8 mouse cellular contexts compared by ENCODE assay signal in the genomic region with DNA sequence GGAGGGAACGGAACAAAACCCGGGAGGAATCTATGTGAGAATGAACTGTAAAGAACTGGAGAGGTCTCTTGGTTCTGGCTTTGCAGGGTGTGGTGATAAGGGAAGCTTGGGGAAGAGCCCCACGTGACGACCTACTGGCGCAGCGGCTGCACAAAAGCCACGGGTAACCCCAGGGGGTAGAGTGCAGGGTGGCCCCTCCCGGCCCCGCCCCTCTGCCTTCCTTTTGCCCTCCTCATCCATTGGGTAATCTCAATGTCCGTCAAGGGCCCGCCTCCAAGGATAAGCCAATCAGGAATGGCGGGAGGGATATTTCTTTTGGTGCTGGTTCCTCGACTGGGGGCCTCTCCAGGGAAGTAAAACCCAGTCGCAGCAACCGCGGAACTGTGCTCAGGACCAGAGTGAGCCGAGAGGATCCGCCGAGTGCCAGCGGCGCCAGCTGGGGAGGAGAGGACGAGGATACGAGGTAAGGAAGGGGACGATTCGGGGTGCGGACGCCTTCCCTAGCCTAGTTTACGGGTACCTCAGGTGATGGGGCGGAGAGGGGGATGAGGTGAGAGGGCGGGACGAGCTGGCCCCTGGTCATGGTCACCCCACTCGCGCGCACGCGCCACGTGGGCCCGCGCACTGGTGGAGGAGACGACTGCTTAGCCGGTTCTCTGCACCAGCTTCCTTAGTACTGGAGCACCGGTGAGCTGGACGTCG. TPM values are rescaled to one million over a fixed set of nuclear protein-coding genes. Genes with fewer than 3 reads are reported as not detected.
DNase-seq lines count a peak whose midpoint lies in the region; ATAC-seq and TF ChIP-seq lines count a peak whose summit lies in the region.

Pdp2 (plus strand) TSS at position 319 of the 702 bp plus-strand sequence.

- no peaks in the 10 kb centered on the region for H3K9me3 ChIP-seq in ES-Bruce4 (replicated peaks; ENCODE audit: control insufficient read depth, insufficient read depth, low read length, poor library complexity, severe bottlenecking)
- H3K9me3 ChIP-seq in forebrain, embryonic 13.5 days (replicated peaks) = no peaks in the 10 kb centered on the region
- H3K9me3 ChIP-seq in liver, postnatal 0 days (ENCODE audit: low read length) = no peaks in the 10 kb centered on the region
- H3K9me3 ChIP-seq in neural tube, embryonic 14.5 days (ENCODE audit: control insufficient read depth, low read length) = no peaks in the 10 kb centered on the region

- H3K27ac ChIP-seq in ES-Bruce4 (ENCODE audit: insufficient read depth, low read length) = 0 out of 2 replicates have a peak within 1 kb of the TSS, but pooled peaks have one; percentile 27
- peak within 1 kb of the TSS; percentile 44 for H3K27ac ChIP-seq in forebrain, embryonic 13.5 days
- H3K27ac ChIP-seq in liver, postnatal 0 days (ENCODE audit: low read depth) = peak within 1 kb of the TSS; percentile 94
- peak within 1 kb of the TSS; percentile 74 for H3K27ac ChIP-seq in neural tube, embryonic 14.5 days (ENCODE audit: low read depth, low read length)

- peak; percentile 51; the same call in 1 of the 2 replicates for TF ChIP-seq EP300 in ES-Bruce4 (IDR thresholded peaks at IDR 0.05; ENCODE audit: insufficient read depth, low read depth, low read length)
- TF ChIP-seq EP300 in liver, postnatal 0 days (IDR thresholded peaks at IDR 0.05; ENCODE audit: low read depth) = peak; percentile 88

- H3K4me3 ChIP-seq in ES-Bruce4 (ENCODE audit: low read depth, low read length) = peak within 1 kb of the TSS; percentile 70
- H3K4me3 ChIP-seq in forebrain, embryonic 13.5 days = peak within 1 kb of the TSS; percentile 61
- peak within 1 kb of the TSS; percentile 64 for H3K4me3 ChIP-seq in liver, postnatal 0 days (ENCODE audit: low read depth, low read length)
- H3K4me3 ChIP-seq in neural tube, embryonic 14.5 days (ENCODE audit: low read depth, low read length) = peak within 1 kb of the TSS; percentile 58

- H3K4me1 ChIP-seq in ES-Bruce4 (ENCODE audit: control insufficient read depth, insufficient read depth, low read length) = peaks cover 2% of the 10 kb centered on the region
- peaks cover 8% of the 10 kb centered on the region for H3K4me1 ChIP-seq in forebrain, embryonic 13.5 days
- H3K4me1 ChIP-seq in liver, postnatal 0 days (ENCODE audit: insufficient read depth) = peaks cover 15% of the 10 kb centered on the region
- H3K4me1 ChIP-seq in neural tube, embryonic 14.5 days (ENCODE audit: control insufficient read depth, insufficient read depth, low read length) = peaks cover 8% of the 10 kb centered on the region; the same call in 1 of the 2 replicates

- peak within 1 kb of the TSS; percentile 79 for H3K4me2 ChIP-seq in forebrain, embryonic 13.5 days
- peak within 1 kb of the TSS; percentile 89 for H3K4me2 ChIP-seq in liver, postnatal 0 days (ENCODE audit: low read depth, low read length)
- H3K4me2 ChIP-seq in neural tube, embryonic 14.5 days (ENCODE audit: low read depth, low read length) = peak within 1 kb of the TSS; percentile 73

- under 1% methylated on average over 44 of the region's 44 CpGs for WGBS in forebrain, embryonic 13.5 days
- under 1% methylated on average over 44 of the region's 44 CpGs for WGBS in large intestine, adult 2 months
- WGBS in liver, postnatal 0 days (ENCODE audit: insufficient replicate concordance) = 2% methylated on average over 43 of the region's 44 CpGs
- under 1% methylated on average over 37 of the region's 44 CpGs for WGBS in neural tube, embryonic 14.5 days

- no peak for TF ChIP-seq POLR2A in ES-Bruce4 (IDR thresholded peaks at IDR 0.05; ENCODE audit: insufficient read depth, low read length)

- peak within 1 kb of the TSS; percentile 54 for H3K9ac ChIP-seq in ES-Bruce4 (ENCODE audit: low read depth, poor library complexity, severe bottlenecking)
- peak within 1 kb of the TSS; percentile 69 for H3K9ac ChIP-seq in forebrain, embryonic 13.5 days
- peak within 1 kb of the TSS; percentile 75 for H3K9ac ChIP-seq in liver, postnatal 0 days (replicated peaks)
- peak within 1 kb of the TSS; percentile 59 for H3K9ac ChIP-seq in neural tube, embryonic 14.5 days (replicated peaks; ENCODE audit: low read depth, low read length)

- no peaks in the 10 kb centered on the region; the same call in 1 of the 2 replicates for H3K27me3 ChIP-seq in ES-Bruce4 (ENCODE audit: control insufficient read depth, insufficient read depth, low read length, poor library complexity, severe bottlenecking)
- H3K27me3 ChIP-seq in forebrain, embryonic 13.5 days = no peaks in the 10 kb centered on the region
- H3K27me3 ChIP-seq in liver, postnatal 0 days (ENCODE audit: insufficient read depth, low read length) = no peaks in the 10 kb centered on the region
- no peaks in the 10 kb centered on the region for H3K27me3 ChIP-seq in neural tube, embryonic 14.5 days (ENCODE audit: control insufficient read depth, insufficient read depth, low read length)

- H3K36me3 ChIP-seq in ES-Bruce4 (ENCODE audit: control insufficient read depth, insufficient read depth, low read length, poor library complexity, severe bottlenecking) = peaks cover 29% of the 10 kb centered on the region
- peaks cover 25% of the 10 kb centered on the region for H3K36me3 ChIP-seq in forebrain, embryonic 13.5 days (ENCODE audit: poor library complexity, severe bottlenecking)
- peaks cover 22% of the 10 kb centered on the region for H3K36me3 ChIP-seq in liver, postnatal 0 days (replicated peaks; ENCODE audit: insufficient read depth, low read length)
- peaks cover 7% of the 10 kb centered on the region; the same call in 1 of the 2 replicates for H3K36me3 ChIP-seq in neural tube, embryonic 14.5 days (ENCODE audit: control insufficient read depth, insufficient read depth, low read length)

- DNase-seq in heart, postnatal 10 days = peak; percentile 94
- peak; percentile 94 for DNase-seq in large intestine, adult 2 months (ENCODE audit: low read depth, low spot score)
- DNase-seq in liver, postnatal 0 days = peak; percentile 93
- DNase-seq in testis, postnatal 10 days (ENCODE audit: low spot score) = peak; percentile 88

- peak; percentile 98 for ATAC-seq in cerebellum, adult (ENCODE audit: insufficient number of reproducible peaks, low FRiP score, low TSS enrichment)
- peak; percentile 99 for ATAC-seq in forebrain, embryonic 13.5 days
- peak; percentile 94 for ATAC-seq in liver, postnatal 0 days
- peak; percentile 98 for ATAC-seq in neural tube, embryonic 14.5 days (ENCODE audit: low read depth)

- TF ChIP-seq CTCF in ES-Bruce4 (IDR thresholded peaks at IDR 0.05; ENCODE audit: low read depth, low read length) = no peak
- TF ChIP-seq CTCF in liver, postnatal 0 days (IDR thresholded peaks at IDR 0.05; ENCODE audit: low read depth) = no peak

- intact Hi-C loops in heart, postnatal 10 days (cut with DNase I) = no loop called here

RNA-seq across cellular contexts. Expression of gene Pdp2, which starts in this region (rescaled TPM):
- polyA plus RNA-seq in ES-Bruce4 (2011; ENCODE audit: insufficient read depth, insufficient read length, low read depth, missing spikeins) = 12.1 and 13.0 TPM in 2 replicates
- 15.2 and 17.2 TPM in 2 replicates for polyA plus RNA-seq in forebrain, embryonic 13.5 days (2015; fragmentation: Nextera tagmentation; extraction: Ambion mirVana)
- 10 to 100 TPM in 1 of 2 experiments, 1 to 10 TPM in 1; 7.2 to 10.6 TPM for total RNA-seq in heart, postnatal 10 days (2021)
- 3.8 and 7.1 TPM in 2 replicates for polyA plus RNA-seq in large intestine, adult 2 months (2012; rRNA removed)
- polyA plus RNA-seq in liver, postnatal 0 days (2015; fragmentation: Nextera tagmentation; extraction: Ambion mirVana) = 10.0 and 10.1 TPM in 2 replicates
- polyA plus RNA-seq in neural tube, embryonic 14.5 days (2014; fragmentation: Nextera tagmentation; extraction: Ambion mirVana) = 20.0 and 21.0 TPM in 2 replicates

Comparison
In these comparisons a context has a peak if more than half of its experiments do, and no peak if none do; other contexts are left out.
1. Peak in every context shown above with its lines: DNase-seq, ATAC-seq, H3K4me3 ChIP-seq and H3K27ac ChIP-seq.
2. H3K27ac ChIP-seq: peak in every context shown above with its lines; median percentile 94 in liver, postnatal 0 days; 74 in neural tube, embryonic 14.5 days; 44 in forebrain, embryonic 13.5 days; 27 in ES-Bruce4.